Mouse (Mus musculus) liver, postnatal 0 days (tissue): Measurements from ENCODE around the gene Adh7.

Experiments
- CTCF ChIP-seq: sonication (generic); IDR thresholded peaks from 2 replicates; pipeline ENCODE4 v1.5.1; 2016; ENCODE audit warnings: antibody characterized with exemption, low read depth
- EP300 ChIP-seq: IDR thresholded peaks from 2 replicates; pipeline ENCODE4 v1.6.1; 2016; ENCODE audit warnings: antibody characterized with exemption, low read depth, mild to moderate bottlenecking

GRCm38 (mm10) chr3:138251156-138251555 is 33.6 kb downstream of the Adh7 start:
- TF ChIP-seq CTCF = no peak
- no peak for TF ChIP-seq EP300
